Mouse (Mus musculus) ovary, adult 18-20 months (tissue): ENCODE data around the gene Kcnh4.
A peak's percentile ranks its signal among the peaks of the same experiment; 100 is the strongest.

Experiments
- DNase-seq: peaks from one replicate; pipeline ENCODE4 v3.0.0; 2022; ENCODE audit warnings: low spot score, mixed read lengths

Gene Kcnh4

GRCm38 (mm10) chr11:100730477-100731205 is 29.1 kb downstream of the Kcnh4 start:
- DNase-seq = no peak

- no peak for DNase-seq
Measured at GRCm38 (mm10) chr11:100729976-100730375, 29.8 kb downstream of the Kcnh4 start.

- DNase-seq = no peak
Measured at GRCm38 (mm10) chr11:100728601-100729000, 31.1 kb downstream of the Kcnh4 start.

DNA sequence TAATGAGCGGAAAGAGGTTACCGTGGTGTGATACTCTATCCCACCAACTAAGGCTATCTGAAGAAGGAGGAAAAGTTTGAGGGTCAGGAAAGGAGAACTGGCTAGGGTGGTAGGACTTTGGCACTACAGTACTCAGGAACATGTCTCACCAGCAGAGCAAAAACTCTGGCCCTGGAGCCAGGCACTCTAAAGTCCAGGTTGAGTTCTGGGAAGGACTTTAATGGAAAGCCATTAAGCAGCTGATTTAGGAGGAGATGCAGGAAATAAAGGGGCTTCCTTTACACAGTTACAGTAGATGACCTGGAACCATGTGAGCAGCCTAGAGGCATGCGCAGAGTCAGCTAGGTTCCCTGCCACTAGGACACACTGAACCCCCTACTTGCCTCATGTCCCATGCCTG is 32.5 kb downstream of the Kcnh4 start:
- no peak for DNase-seq

GRCm38 (mm10) chr11:100724919-100725512 is 34.7 kb downstream of the Kcnh4 start:
- DNase-seq = no peak

DNA sequence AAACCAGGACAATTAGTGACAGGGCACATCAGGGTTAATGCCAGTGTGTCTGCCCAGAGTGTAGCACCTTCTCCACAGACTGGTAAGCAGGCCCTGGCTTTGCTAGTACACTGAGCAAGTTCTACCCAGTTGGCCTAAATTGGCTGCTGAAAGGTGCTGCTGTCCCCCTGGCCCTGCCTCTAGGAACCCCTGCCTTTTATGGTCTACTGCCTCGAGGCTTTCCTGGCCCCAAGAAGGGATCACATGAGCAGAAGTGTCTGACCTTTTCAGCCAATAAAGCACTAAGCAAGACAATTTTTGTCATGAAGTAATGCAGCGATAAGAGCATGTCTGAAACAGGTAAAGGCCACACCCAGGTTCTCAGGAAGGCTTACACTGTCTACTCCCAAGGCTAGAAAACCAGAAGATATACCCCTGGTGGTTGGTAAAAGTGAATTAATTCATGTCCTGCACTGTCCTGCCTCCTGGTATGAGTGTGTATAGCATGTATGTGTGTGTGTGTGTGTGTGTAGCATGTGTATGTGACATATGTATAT is 37.2 kb downstream of the Kcnh4 start:
- no peak for DNase-seq

DNA sequence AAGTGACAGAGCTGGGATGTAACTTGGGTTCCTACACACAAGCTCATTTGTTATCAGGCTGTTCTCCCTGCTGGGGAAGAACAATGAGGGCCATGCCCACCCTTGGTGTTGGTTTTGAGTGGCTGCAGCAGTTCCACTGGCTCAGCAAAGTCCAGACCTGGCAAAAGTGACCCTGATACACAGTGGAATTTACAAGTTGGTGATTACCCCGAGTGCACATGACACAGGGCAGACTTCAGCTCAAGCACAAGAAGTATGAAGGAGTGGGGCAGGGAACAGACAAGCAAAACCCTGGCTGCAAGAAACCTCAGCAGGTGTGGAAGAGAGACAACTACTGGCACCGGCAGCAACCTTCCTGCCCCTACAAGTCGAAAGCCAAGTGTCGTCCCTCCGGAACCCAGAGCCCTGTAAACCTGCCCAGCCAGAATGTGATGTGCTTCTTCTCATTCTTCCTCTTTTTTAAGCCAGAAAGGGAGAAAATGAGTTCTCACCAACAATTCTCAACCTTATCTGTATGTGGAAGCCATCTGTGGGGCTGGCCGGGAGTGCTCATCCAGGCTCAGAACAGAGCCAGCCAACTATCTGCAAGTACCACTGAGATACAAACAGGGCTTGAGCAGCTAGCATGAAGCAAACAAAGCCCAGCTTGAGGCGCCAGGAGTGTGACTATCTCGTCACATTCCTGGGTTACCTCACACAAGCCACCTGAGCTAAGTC is 37.8 kb downstream of the Kcnh4 start:
- no peak for DNase-seq

DNA sequence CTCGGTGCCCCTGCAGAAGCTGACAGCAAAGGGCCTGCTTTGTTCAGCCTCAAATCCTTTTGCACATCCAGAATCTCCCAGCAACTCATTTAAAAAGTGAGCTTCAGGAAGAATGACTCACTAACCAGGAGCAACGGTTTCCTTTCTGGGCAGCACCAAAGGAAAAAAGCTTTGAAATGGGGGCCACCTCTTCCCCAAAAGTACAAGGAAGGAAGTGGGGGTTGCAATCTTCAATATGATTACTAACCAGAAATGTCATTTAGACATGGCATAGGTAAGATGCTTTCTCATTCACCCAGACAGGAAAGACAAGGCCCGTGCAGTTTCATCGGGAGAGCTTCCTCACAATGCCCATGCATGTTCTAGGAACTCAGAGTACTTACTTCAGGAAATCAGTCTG is 38.5 kb downstream of the Kcnh4 start:
- DNase-seq = no peak

DNA sequence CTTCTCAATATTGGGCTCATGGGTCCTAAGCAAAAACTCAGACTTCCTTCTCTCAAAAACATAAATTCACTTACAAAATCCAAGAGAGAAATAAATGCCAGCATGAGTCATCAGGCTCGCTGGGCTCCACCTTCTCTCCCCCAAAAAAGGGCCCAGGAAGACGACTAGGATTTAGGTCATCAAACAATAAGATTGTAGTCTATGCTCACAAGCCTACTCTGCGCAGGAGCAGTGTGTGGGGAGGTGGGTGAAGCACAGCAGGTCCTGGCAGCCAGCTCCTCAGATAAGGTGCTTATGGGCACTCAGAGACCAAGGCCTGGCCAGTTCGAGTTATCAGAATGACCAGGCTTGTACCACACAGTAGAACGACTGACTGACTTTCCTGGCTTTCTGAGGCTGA is 39.4 kb downstream of the Kcnh4 start:
- DNase-seq = no peak

GRCm38 (mm10) chr11:100719893-100720292 is 39.8 kb downstream of the Kcnh4 start:
- no peak for DNase-seq

- DNase-seq = no peak
Measured at GRCm38 (mm10) chr11:100719312-100719711, 40.4 kb downstream of the Kcnh4 start.

DNA sequence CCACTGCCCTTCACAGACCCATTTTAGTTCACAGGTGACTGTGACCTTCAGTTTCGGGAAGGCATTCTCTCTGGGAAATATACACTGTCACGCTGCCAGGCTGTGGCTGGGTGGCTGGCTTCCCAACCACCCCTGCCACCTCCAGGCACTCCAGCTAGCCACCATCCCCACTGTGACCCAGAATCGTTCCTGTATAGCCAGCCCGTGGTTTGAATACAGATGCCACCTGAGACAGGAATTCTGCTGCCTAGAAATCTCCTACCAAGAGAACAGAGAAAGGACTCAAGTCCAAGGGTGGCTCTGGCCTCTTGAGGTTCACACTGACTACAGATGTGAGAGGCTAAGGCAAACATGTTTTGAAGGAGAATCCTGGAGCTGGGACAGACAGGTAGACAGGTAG is 40.9 kb downstream of the Kcnh4 start:
- DNase-seq = no peak

DNA sequence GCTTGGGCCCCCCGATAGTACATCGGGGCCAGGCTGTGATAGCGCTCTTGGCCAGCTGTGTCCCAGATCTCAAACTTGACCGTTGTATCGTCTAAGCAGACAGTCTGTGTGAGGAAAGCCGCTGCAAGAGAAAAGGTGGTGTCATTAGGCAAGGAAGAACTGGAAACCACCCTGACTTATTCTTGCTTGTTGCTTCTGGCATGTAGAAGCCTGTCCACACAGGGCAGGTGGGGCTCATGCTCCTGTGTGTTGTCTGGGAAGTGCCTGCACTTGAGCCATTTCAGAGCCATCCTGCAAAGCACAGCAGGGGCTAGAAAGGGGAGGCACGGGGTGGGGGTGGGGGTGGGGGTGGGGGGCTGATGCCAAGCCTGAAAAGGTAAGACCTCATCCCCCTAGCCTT is 41.3 kb downstream of the Kcnh4 start:
- no peak for DNase-seq

GRCm38 (mm10) chr11:100716649-100717048 is 43.1 kb downstream of the Kcnh4 start:
- no peak for DNase-seq

GRCm38 (mm10) chr11:100714948-100715347 is 44.8 kb downstream of the Kcnh4 start:
- no peak for DNase-seq

- no peak for DNase-seq
Measured at GRCm38 (mm10) chr11:100714534-100714915, 45.2 kb downstream of the Kcnh4 start.

- DNase-seq = peak; percentile 69
Measured at GRCm38 (mm10) chr11:100713735-100714533, 45.8 kb downstream of the Kcnh4 start, which contains the start of gene Hspb9. Gene Hspb9, plus strand, starts transcription at chr11:100713850.

GRCm38 (mm10) chr11:100713174-100713573 is 46.6 kb downstream of the Kcnh4 start:
- DNase-seq = no peak

DNA sequence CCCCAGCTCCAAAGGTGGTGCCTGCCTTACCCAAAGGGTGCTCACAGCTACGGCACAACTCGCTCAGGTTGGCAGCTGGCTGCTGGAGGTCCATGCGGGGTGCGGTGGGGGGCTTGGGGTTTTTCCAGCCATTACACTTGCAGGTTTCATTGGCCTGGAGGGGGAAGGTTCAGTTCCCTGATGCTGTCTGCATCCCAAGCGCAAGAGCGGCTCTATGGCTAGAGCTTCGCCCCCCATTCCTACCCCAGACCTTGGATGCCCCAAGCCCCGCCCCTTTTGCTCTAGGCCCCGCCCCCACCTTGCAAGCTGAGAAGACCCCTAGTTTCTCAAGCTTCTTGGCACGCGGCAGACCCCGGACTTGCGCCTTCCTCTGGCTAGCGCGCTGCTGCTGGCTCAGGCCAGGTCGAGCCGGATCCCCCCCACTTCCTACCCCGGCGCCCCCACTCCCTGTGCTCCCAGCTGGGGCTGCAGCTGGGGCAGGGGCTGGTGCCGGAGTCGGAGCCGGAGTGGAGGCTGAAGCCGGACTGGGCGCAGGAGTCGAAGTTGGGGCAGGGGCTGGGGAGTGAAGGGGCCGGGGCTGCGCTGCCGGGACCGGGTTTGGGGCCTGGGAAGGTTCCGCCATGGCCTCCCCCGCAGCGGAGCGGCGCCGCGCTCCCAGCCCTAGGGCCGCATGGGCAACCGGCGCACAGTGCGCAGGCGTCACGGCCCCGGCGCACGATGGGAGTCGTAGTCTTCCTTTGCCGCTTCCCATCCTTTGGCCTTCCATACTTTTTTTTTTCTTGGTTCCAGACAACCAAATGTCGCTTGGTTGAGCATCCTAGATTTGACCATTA is 47.7 kb downstream of the Kcnh4 start, which contains the start of gene Kat2a:
Gene Kat2a, minus strand, starts transcription at position 683 of the 833 bp plus-strand sequence.
- peak; percentile 76 for DNase-seq

DNA sequence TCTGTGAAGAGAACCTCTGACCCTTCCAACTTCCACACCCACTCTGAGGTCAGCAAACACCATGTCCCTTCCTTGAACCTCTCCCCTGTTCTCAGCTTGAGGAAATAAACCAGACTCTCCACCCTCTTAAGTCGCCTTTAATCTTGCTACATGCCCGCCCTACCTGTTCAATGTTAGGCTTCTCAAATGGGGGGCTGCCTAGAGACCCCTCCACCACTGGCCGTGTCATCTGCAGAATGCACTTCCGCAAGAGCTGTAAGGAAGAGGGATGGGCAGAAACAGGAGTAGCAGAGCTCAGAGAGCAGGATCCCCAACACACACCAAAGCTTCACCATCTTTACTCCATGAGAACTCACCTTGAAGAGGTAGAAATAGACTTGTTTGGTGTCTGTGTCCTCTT is 48.8 kb downstream of the Kcnh4 start:
- no peak for DNase-seq

GRCm38 (mm10) chr11:100710528-100710927 is 49.2 kb downstream of the Kcnh4 start:
- no peak for DNase-seq
